24 mouse cellular contexts compared by ENCODE assay signal in genomic region chr10:110061166-110061565, GRCm38 (mm10).
DNase-seq lines count a peak whose midpoint lies in the region; ATAC-seq and TF ChIP-seq lines count a peak whose summit lies in the region.
"Had no signal": no experiment of that assay in that cellular context is flagged by ENCODE, and none has a peak within 500 bp of the region (broad histone marks: within the 10 kb centered on the region; RNA-seq: fewer than 3 reads in every experiment).

No protein-coding gene starts in this region.

- no peak overlapping the region for H3K9ac ChIP-seq in heart, embryonic 15.5 days
- no peak overlapping the region for H3K9ac ChIP-seq in heart, postnatal 0 days (replicated peaks; ENCODE audit: low read depth, low read length)
- H3K9ac ChIP-seq: embryonic facial prominence, embryonic 12.5 days; forebrain, embryonic 13.5 days; forebrain, embryonic 15.5 days had no signal

- 38% methylated on average over 5 of the region's 5 CpGs for WGBS in heart, embryonic 15.5 days
- 81% methylated on average over 5 of the region's 5 CpGs for WGBS in heart, embryonic 10.5 days
- 36% methylated on average over 5 of the region's 5 CpGs for WGBS in heart, postnatal 0 days

- TF ChIP-seq CTCF in heart, postnatal 0 days (IDR thresholded peaks at IDR 0.05; ENCODE audit: low read depth): no peak

- H3K9me3 ChIP-seq in heart, embryonic 15.5 days (replicated peaks): no peaks in the 10 kb centered on the region
- H3K9me3 ChIP-seq in heart, embryonic 10.5 days: no peaks in the 10 kb centered on the region
- H3K9me3 ChIP-seq in heart, postnatal 0 days (replicated peaks; ENCODE audit: control insufficient read depth, low read length): no peaks in the 10 kb centered on the region
- H3K9me3 ChIP-seq: embryonic facial prominence, embryonic 10.5 days; embryonic facial prominence, embryonic 12.5 days; forebrain, embryonic 13.5 days; forebrain, embryonic 15.5 days had no signal

- no peak for TF ChIP-seq EP300 in heart, postnatal 0 days (IDR thresholded peaks at IDR 0.05; ENCODE audit: low read depth)

- ATAC-seq in heart, embryonic 15.5 days (replicated peaks; ENCODE audit: insufficient number of reproducible peaks, insufficient read depth, low FRiP score, low read depth): no peak
- ATAC-seq in heart, postnatal 0 days (ENCODE audit: insufficient read depth, low read depth): peak; percentile 62; the same call in 1 of the 2 replicates
- ATAC-seq: activated CD4-positive, CD25-positive, alpha-beta regulatory T cell, adult 4 months; CD4-positive, CD25-positive, alpha-beta regulatory T cell, adult 4 months; forebrain, embryonic 13.5 days; forebrain, embryonic 15.5 days; Patski had no signal

- no peak for DNase-seq in heart, embryonic 10.5 days (ENCODE audit: low spot score)
- peak; percentile 41 for DNase-seq in heart, postnatal 0 days (ENCODE audit: low spot score)
- DNase-seq in heart, adult 9 months (ENCODE audit: low spot score in 2 of 2): no peak
- peak; percentile 2 for DNase-seq in kidney, postnatal 14 days
- no peak for DNase-seq in kidney, adult 8-10 months
- DNase-seq: adrenal gland, adult 8-10 months; adrenal gland, postnatal 14 days; adrenal gland, postnatal 36 days; B cell, adult 2 months; cerebellum, adult 11-12 months; cerebellum, adult 2 months; cerebellum, adult 9-10 months; cerebellum, postnatal 10 days; cerebellum, postnatal 25 days had no signal

- H3K36me3 ChIP-seq in heart, embryonic 15.5 days: no peaks in the 10 kb centered on the region
- H3K36me3 ChIP-seq in heart, embryonic 10.5 days: no peaks in the 10 kb centered on the region
- no peaks in the 10 kb centered on the region for H3K36me3 ChIP-seq in heart, postnatal 0 days (replicated peaks; ENCODE audit: control insufficient read depth, insufficient read depth, low read length)
- H3K36me3 ChIP-seq: embryonic facial prominence, embryonic 10.5 days; embryonic facial prominence, embryonic 12.5 days; forebrain, embryonic 15.5 days; G1E had no signal

- H3K4me3 ChIP-seq in heart, embryonic 15.5 days: no peak overlapping the region
- no peak overlapping the region for H3K4me3 ChIP-seq in heart, embryonic 10.5 days
- H3K4me3 ChIP-seq in heart, postnatal 0 days (ENCODE audit: low read depth, low read length): no peak overlapping the region
- H3K4me3 ChIP-seq: embryonic facial prominence, embryonic 10.5 days; embryonic facial prominence, embryonic 12.5 days; forebrain, embryonic 13.5 days; forebrain, embryonic 15.5 days had no signal

- 0 out of 2 replicates have a peak overlapping the region, but pooled peaks have one; percentile 30 for H3K27ac ChIP-seq in heart, embryonic 15.5 days
- H3K27ac ChIP-seq in heart, embryonic 10.5 days: no peak overlapping the region
- peak overlapping the region; percentile 23; the same call in 1 of the 2 replicates for H3K27ac ChIP-seq in heart, postnatal 0 days (ENCODE audit: low read depth)
- H3K27ac ChIP-seq: embryonic facial prominence, embryonic 10.5 days; embryonic facial prominence, embryonic 12.5 days; forebrain, embryonic 13.5 days; forebrain, embryonic 15.5 days had no signal

- H3K4me1 ChIP-seq in heart, embryonic 15.5 days (replicated peaks): 0 out of 2 replicates have a peak, but pooled peaks cover 3% of the 10 kb centered on the region
- no peaks in the 10 kb centered on the region for H3K4me1 ChIP-seq in heart, embryonic 10.5 days
- H3K4me1 ChIP-seq in heart, postnatal 0 days (ENCODE audit: control insufficient read depth, insufficient read depth): no peaks in the 10 kb centered on the region; the same call in 1 of the 2 replicates
- H3K4me1 ChIP-seq: embryonic facial prominence, embryonic 10.5 days; embryonic facial prominence, embryonic 12.5 days; forebrain, embryonic 13.5 days; forebrain, embryonic 15.5 days had no signal

- no peaks in the 10 kb centered on the region for H3K27me3 ChIP-seq in heart, embryonic 15.5 days
- H3K27me3 ChIP-seq in heart, embryonic 10.5 days (ENCODE audit: insufficient read depth, poor library complexity, severe bottlenecking): no peaks in the 10 kb centered on the region
- H3K27me3 ChIP-seq in heart, postnatal 0 days (ENCODE audit: control insufficient read depth, insufficient read depth, low read length): no peaks in the 10 kb centered on the region
- H3K27me3 ChIP-seq: CH12.LX; embryonic facial prominence, embryonic 12.5 days; forebrain, embryonic 13.5 days; forebrain, embryonic 15.5 days had no signal

- H3K4me2 ChIP-seq in heart, embryonic 15.5 days: no peak overlapping the region
- no peak overlapping the region for H3K4me2 ChIP-seq in heart, postnatal 0 days (ENCODE audit: low read depth, low read length)
- H3K4me2 ChIP-seq: embryonic facial prominence, embryonic 12.5 days; forebrain, embryonic 13.5 days; forebrain, embryonic 15.5 days had no signal

Comparison
In these comparisons a context has a peak if more than half of its experiments do, and no peak if none do; other contexts are left out.
1. DNase-seq: peak in heart, postnatal 0 days (single experiment) and kidney, postnatal 14 days (single experiment); none in heart, embryonic 10.5 days (single experiment), heart, adult 9 months (0 of 2) and kidney, adult 8-10 months (0 of 2).